29 mouse cellular contexts compared by ENCODE assay signal in the genomic region with DNA sequence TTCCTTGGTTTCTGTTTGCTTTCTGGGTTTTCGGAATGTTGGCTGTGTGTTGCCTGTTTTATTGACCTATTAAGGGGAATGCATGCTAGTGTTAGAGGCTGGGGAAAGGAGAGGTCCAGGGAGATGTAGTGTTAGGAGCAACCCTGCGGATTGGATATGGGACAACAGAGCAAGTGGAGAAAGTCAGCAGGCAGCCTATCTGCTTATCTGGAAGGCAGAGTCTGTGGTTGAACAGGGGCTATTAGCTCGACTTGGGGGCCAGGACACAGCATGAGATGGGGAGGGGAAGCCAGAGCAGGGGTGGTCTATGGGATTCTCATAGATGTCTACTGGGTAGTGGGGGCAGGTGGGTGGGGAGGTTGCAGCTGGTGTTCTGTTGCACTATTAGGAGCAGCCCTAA. TPM values are rescaled to one million over a fixed set of nuclear protein-coding genes. Genes with fewer than 3 reads are reported as not detected.
DNase-seq lines count a peak whose midpoint lies in the region; ATAC-seq lines count a peak whose summit lies in the region.
"Had no signal": no experiment of that assay in that cellular context is flagged by ENCODE, and none has a peak within 500 bp of the region (broad histone marks: within the 10 kb centered on the region; RNA-seq: fewer than 3 reads in every experiment).

No protein-coding gene starts in this region.

- no peaks in the 10 kb centered on the region for H3K9me3 ChIP-seq in limb, embryonic 15.5 days
- no peaks in the 10 kb centered on the region for H3K9me3 ChIP-seq in limb, embryonic 10.5 days (replicated peaks)
- H3K9me3 ChIP-seq in liver, embryonic 13.5 days (replicated peaks) = no peaks in the 10 kb centered on the region
- no peaks in the 10 kb centered on the region for H3K9me3 ChIP-seq in heart, embryonic 11.5 days (replicated peaks; ENCODE audit: control insufficient read depth, low read length)
- H3K9me3 ChIP-seq: G1E; heart, embryonic 12.5 days; lung, embryonic 15.5 days; neural tube, embryonic 12.5 days had no signal

- H3K27ac ChIP-seq in limb, embryonic 15.5 days = peak overlapping the region; percentile 27; the same call in 1 of the 2 replicates
- no peak overlapping the region for H3K27ac ChIP-seq in limb, embryonic 10.5 days
- peak overlapping the region; percentile 66 for H3K27ac ChIP-seq in liver, embryonic 13.5 days
- H3K27ac ChIP-seq in heart, embryonic 11.5 days (ENCODE audit: low read depth, low read length) = no peak overlapping the region
- H3K27ac ChIP-seq: embryonic facial prominence, embryonic 13.5 days; forebrain, embryonic 12.5 days; hindbrain, embryonic 14.5 days; limb, embryonic 12.5 days; lung, embryonic 15.5 days; neural tube, embryonic 12.5 days had no signal

- ATAC-seq in limb, embryonic 15.5 days (ENCODE audit: insufficient number of reproducible peaks, low FRiP score, low TSS enrichment, low read depth) = no peak
- ATAC-seq in erythroblast, adult 5-6 weeks (replicated peaks; ENCODE audit: low FRiP score, poor library complexity, severe bottlenecking) = peak; percentile 49; the same call in 1 of the 2 replicates
- ATAC-seq in liver, embryonic 13.5 days (ENCODE audit: low read depth) = peak; percentile 74
- ATAC-seq in megakaryocyte-erythroid progenitor cell, adult 5-6 weeks (replicated peaks; ENCODE audit: low FRiP score, low TSS enrichment, poor library complexity, severe bottlenecking) = peak; percentile 87
- ATAC-seq in heart, embryonic 11.5 days (replicated peaks; ENCODE audit: insufficient number of reproducible peaks, low FRiP score, low TSS enrichment) = no peak; the same call in 1 of the 2 replicates
- ATAC-seq: intestine, postnatal 0 days; midbrain, embryonic 16.5 days; Patski had no signal

- no peak overlapping the region for H3K4me3 ChIP-seq in limb, embryonic 15.5 days
- H3K4me3 ChIP-seq in limb, embryonic 10.5 days = no peak overlapping the region
- no peak overlapping the region for H3K4me3 ChIP-seq in liver, embryonic 13.5 days (replicated peaks)
- H3K4me3 ChIP-seq in heart, embryonic 11.5 days (ENCODE audit: low read depth, low read length) = no peak overlapping the region
- H3K4me3 ChIP-seq: embryonic facial prominence, embryonic 13.5 days; forebrain, embryonic 12.5 days; heart, embryonic 12.5 days; limb, embryonic 12.5 days; lung, embryonic 15.5 days; neural tube, embryonic 12.5 days had no signal

- no peak for DNase-seq in limb, embryonic 10.5 days (ENCODE audit: low spot score)
- DNase-seq in liver, embryonic 13.5 days = no peak
- no peak for DNase-seq in layer of hippocampus, postnatal 36 days
- DNase-seq in kidney, adult 18-20 months = no peak
- DNase-seq: adrenal gland, postnatal 14 days; cerebellum, adult 11-12 months; cerebellum, adult 9-11 months; gastrocnemius, postnatal 14 days; kidney, postnatal 14 days; layer of hippocampus, adult 9-11 months; lung, postnatal 4 days; right cerebral cortex, postnatal 4 days; thymus, postnatal 4 days had no signal

- WGBS in limb, embryonic 15.5 days = 42% methylated on average over 3 of the region's 3 CpGs
- 65% methylated on average over 3 of the region's 3 CpGs for WGBS in limb, embryonic 10.5 days
- 36% methylated on average over 3 of the region's 3 CpGs for WGBS in liver, embryonic 13.5 days (ENCODE audit: insufficient replicate concordance)
- WGBS in heart, embryonic 11.5 days (ENCODE audit: insufficient replicate concordance) = 52% methylated on average over 3 of the region's 3 CpGs

- H3K9ac ChIP-seq in limb, embryonic 15.5 days = no peak overlapping the region
- H3K9ac ChIP-seq in liver, embryonic 13.5 days = peak overlapping the region; percentile 36
- no peak overlapping the region for H3K9ac ChIP-seq in heart, embryonic 11.5 days (ENCODE audit: low read depth, low read length)
- H3K9ac ChIP-seq: embryonic facial prominence, embryonic 13.5 days; forebrain, embryonic 12.5 days; heart, embryonic 12.5 days; hindbrain, embryonic 14.5 days; limb, embryonic 12.5 days; lung, embryonic 15.5 days; neural tube, embryonic 12.5 days had no signal

- no peaks in the 10 kb centered on the region for H3K27me3 ChIP-seq in limb, embryonic 15.5 days
- no peaks in the 10 kb centered on the region for H3K27me3 ChIP-seq in limb, embryonic 10.5 days (ENCODE audit: low read depth, poor library complexity, severe bottlenecking)
- no peaks in the 10 kb centered on the region for H3K27me3 ChIP-seq in liver, embryonic 13.5 days
- no peaks in the 10 kb centered on the region for H3K27me3 ChIP-seq in heart, embryonic 11.5 days (ENCODE audit: control insufficient read depth, insufficient read depth, low read length)
- H3K27me3 ChIP-seq: embryonic facial prominence, embryonic 13.5 days; forebrain, embryonic 12.5 days; heart, embryonic 12.5 days; limb, embryonic 12.5 days; lung, embryonic 15.5 days; neural tube, embryonic 12.5 days; Patski had no signal

- peaks cover 6% of the 10 kb centered on the region for H3K4me1 ChIP-seq in limb, embryonic 15.5 days
- H3K4me1 ChIP-seq in limb, embryonic 10.5 days = peaks cover 4% of the 10 kb centered on the region; the same call in 1 of the 2 replicates
- peaks cover 46% of the 10 kb centered on the region for H3K4me1 ChIP-seq in liver, embryonic 13.5 days (replicated peaks)
- no peaks in the 10 kb centered on the region for H3K4me1 ChIP-seq in heart, embryonic 11.5 days (ENCODE audit: control insufficient read depth, insufficient read depth, low read length)
- H3K4me1 ChIP-seq: embryonic facial prominence, embryonic 13.5 days; forebrain, embryonic 12.5 days; lung, embryonic 15.5 days; neural tube, embryonic 12.5 days had no signal

- no peaks in the 10 kb centered on the region for H3K36me3 ChIP-seq in limb, embryonic 15.5 days
- H3K36me3 ChIP-seq in limb, embryonic 10.5 days = peaks cover 7% of the 10 kb centered on the region
- H3K36me3 ChIP-seq in liver, embryonic 13.5 days = 0 out of 2 replicates have a peak, but pooled peaks cover under 1% of the 10 kb centered on the region
- no peaks in the 10 kb centered on the region; the same call in 1 of the 2 replicates for H3K36me3 ChIP-seq in heart, embryonic 11.5 days (ENCODE audit: control insufficient read depth, insufficient read depth, low read length)
- H3K36me3 ChIP-seq: forebrain, embryonic 12.5 days; lung, embryonic 15.5 days; neural tube, embryonic 12.5 days had no signal

- H3K4me2 ChIP-seq in limb, embryonic 15.5 days = no peak overlapping the region
- 0 out of 2 replicates have a peak overlapping the region, but pooled peaks have one; percentile 24 for H3K4me2 ChIP-seq in liver, embryonic 13.5 days
- H3K4me2 ChIP-seq in heart, embryonic 11.5 days = no peak overlapping the region
- H3K4me2 ChIP-seq: embryonic facial prominence, embryonic 13.5 days; forebrain, embryonic 12.5 days; heart, embryonic 12.5 days; hindbrain, embryonic 14.5 days; limb, embryonic 12.5 days; lung, embryonic 15.5 days; midbrain, embryonic 11.5 days; neural tube, embryonic 12.5 days had no signal

RNA-seq across cellular contexts. Expression of a gene that starts 37.6 kb away (rescaled TPM):
- polyA plus RNA-seq in limb, embryonic 15.5 days (2015; fragmentation: Nextera tagmentation; extraction: Ambion mirVana) = 59.5 and 62.5 TPM in 2 replicates
- polyA plus RNA-seq in limb, embryonic 10.5 days (2016; fragmentation: Nextera tagmentation; extraction: Ambion mirVana) = 80.4 and 81.9 TPM in 2 replicates
- total RNA-seq in erythroblast, adult 5-6 weeks (2015; ENCODE audit: low replicate concordance) = 31.3 and 40.5 TPM in 2 replicates
- total RNA-seq in erythroblast, adult 5-6 weeks (2017; ENCODE audit: low replicate concordance) = 18.9 and 28.3 TPM in 2 replicates
- 58.6 and 66.2 TPM in 2 replicates for polyA plus RNA-seq in liver, embryonic 13.5 days (2015; fragmentation: Nextera tagmentation; extraction: Ambion mirVana)
- total RNA-seq in megakaryocyte-erythroid progenitor cell, adult 5-6 weeks (2014; fragmentation: Nextera tagmentation) = 75.9 and 108 TPM in 2 replicates
- 29.9 and 48.3 TPM in 2 replicates for total RNA-seq in megakaryocyte-erythroid progenitor cell, adult 5-6 weeks (2017)
- 10 to 100 TPM; 58.6 to 58.8 TPM for total RNA-seq in layer of hippocampus, postnatal 36 days (2021)
- polyA plus RNA-seq in heart, embryonic 11.5 days (2014; fragmentation: Nextera tagmentation; extraction: Ambion mirVana) = 69.7 and 70.2 TPM in 2 replicates

RNA-seq across cellular contexts. Expression of a gene that starts 37.9 kb away (rescaled TPM):
- polyA plus RNA-seq in limb, embryonic 15.5 days (2015; fragmentation: Nextera tagmentation; extraction: Ambion mirVana) = 48.5 and 48.9 TPM in 2 replicates
- polyA plus RNA-seq in limb, embryonic 10.5 days (2016; fragmentation: Nextera tagmentation; extraction: Ambion mirVana) = 49.9 and 54.0 TPM in 2 replicates
- 23.6 and 25.1 TPM in 2 replicates for total RNA-seq in erythroblast, adult 5-6 weeks (2015; ENCODE audit: low replicate concordance)
- total RNA-seq in erythroblast, adult 5-6 weeks (2017; ENCODE audit: low replicate concordance) = 18.4 and 18.6 TPM in 2 replicates
- polyA plus RNA-seq in liver, embryonic 13.5 days (2015; fragmentation: Nextera tagmentation; extraction: Ambion mirVana) = 17.1 and 23.4 TPM in 2 replicates
- 36.7 and 42.0 TPM in 2 replicates for total RNA-seq in megakaryocyte-erythroid progenitor cell, adult 5-6 weeks (2014; fragmentation: Nextera tagmentation)
- 62.5 and 66.8 TPM in 2 replicates for total RNA-seq in megakaryocyte-erythroid progenitor cell, adult 5-6 weeks (2017)
- 10 to 100 TPM; 51.8 to 52.1 TPM for total RNA-seq in layer of hippocampus, postnatal 36 days (2021)
- 47.4 and 51.3 TPM in 2 replicates for polyA plus RNA-seq in heart, embryonic 11.5 days (2014; fragmentation: Nextera tagmentation; extraction: Ambion mirVana)

Comparison
In these comparisons a context has a peak if more than half of its experiments do, and no peak if none do; other contexts are left out.
1. H3K27ac ChIP-seq: peak in limb, embryonic 15.5 days (single experiment) and liver, embryonic 13.5 days (single experiment); none in limb, embryonic 10.5 days (single experiment) and heart, embryonic 11.5 days (single experiment).
2. ATAC-seq: peak in erythroblast, adult 5-6 weeks (single experiment), liver, embryonic 13.5 days (single experiment) and megakaryocyte-erythroid progenitor cell, adult 5-6 weeks (single experiment); none in limb, embryonic 15.5 days (single experiment) and heart, embryonic 11.5 days (single experiment).